Mouse (Mus musculus) myocyte (in vitro differentiated cells): ENCODE data around the gene Kmt5b.

Experiments
- CEBPB ChIP-seq: IDR thresholded peaks from 2 replicates; pipeline ENCODE4 v1.6.1; 2011; ENCODE audit warnings: mild to moderate bottlenecking, moderate library complexity; ENCODE audit not compliant: poor library complexity, insufficient read depth, severe bottlenecking
- E2F4 ChIP-seq: IDR thresholded peaks from one replicate; pipeline ENCODE4 v1.6.1; 2011; ENCODE audit warnings: mild to moderate bottlenecking, control low read depth, moderate library complexity; ENCODE audit not compliant: insufficient read depth
- MAX ChIP-seq: IDR thresholded peaks from one replicate; pipeline ENCODE4 v1.6.1; 2011; ENCODE audit warnings: low read depth, mild to moderate bottlenecking, control low read depth
- MYOD1 ChIP-seq, 3 experiments: IDR thresholded peaks; one replicate each; pipeline ENCODE4 v1.6.1; 2011; ENCODE audit warnings: control low read depth in 2 of 3, low read depth in 2 of 3, mild to moderate bottlenecking in 2 of 3, moderate library complexity in 1 of 3; ENCODE audit not compliant: insufficient read length in 2 of 3, control insufficient read depth in 1 of 3
- MYOG ChIP-seq, 3 experiments: IDR thresholded peaks; one replicate each; pipeline ENCODE4 v1.6.1; 2011; ENCODE audit warnings: control low read depth in 2 of 3, low read depth in 2 of 3, mild to moderate bottlenecking in 2 of 3; ENCODE audit not compliant: insufficient read length in 2 of 3, control insufficient read depth in 1 of 3, insufficient read depth in 1 of 3
- POLR2A ChIP-seq: IDR thresholded peaks from one replicate; pipeline ENCODE4 v1.6.1; 2011; ENCODE audit warnings: low read depth, mild to moderate bottlenecking, control low read depth, moderate library complexity; ENCODE audit not compliant: insufficient read length
- POLR2AphosphoS2 ChIP-seq: IDR thresholded peaks from one replicate; pipeline ENCODE4 v1.6.1; 2011; ENCODE audit warnings: low read depth, control low read depth; ENCODE audit not compliant: insufficient read length
- REST ChIP-seq: IDR thresholded peaks from one replicate; pipeline ENCODE4 v1.6.1; 2011; ENCODE audit warnings: mild to moderate bottlenecking, control low read depth, moderate library complexity; ENCODE audit not compliant: insufficient read depth, insufficient read length
- SRF ChIP-seq: IDR thresholded peaks from one replicate; pipeline ENCODE4 v1.6.1; 2011; ENCODE audit warnings: low read depth; ENCODE audit not compliant: control insufficient read depth, insufficient read length
- TCF12 ChIP-seq: IDR thresholded peaks from one replicate; pipeline ENCODE4 v1.6.1; 2011; ENCODE audit warnings: mild to moderate bottlenecking, control low read depth; ENCODE audit not compliant: poor library complexity, insufficient read depth, severe bottlenecking
- USF1 ChIP-seq: IDR thresholded peaks from one replicate; pipeline ENCODE4 v1.6.1; 2011; ENCODE audit warnings: low read depth, mild to moderate bottlenecking, control low read depth, moderate library complexity

- TF ChIP-seq CEBPB (peak; percentile 95), MAX (no peak), POLR2A (no peak), POLR2AphosphoS2 (no peak), E2F4 (no peak), USF1 (no peak), MYOD1 (IDR thresholded peaks at IDR 0.05; ENCODE audit: control insufficient read depth in 1 of 3, insufficient read length in 2 of 3, low read depth in 2 of 3) (no peak), MYOG (IDR thresholded peaks at IDR 0.05; ENCODE audit: control insufficient read depth in 1 of 3, insufficient read depth in 1 of 3, insufficient read length in 2 of 3, low read depth in 2 of 3) (no peak), REST (no peak), TCF12 (no peak), SRF (no peak)
These were observed 11.5 kb downstream of the Kmt5b start for GRCm38 (mm10) chr19:3778713-3779112.
